Mouse (Mus musculus): ENCODE results near the gene Resp18. TPM values are rescaled to one million over a fixed set of nuclear protein-coding genes. Genes with fewer than 3 reads are reported as not detected.

Gene Resp18
- not detected in 2 replicates for total RNA-seq (2017)

GRCm38 (mm10) chr1:75278228-75278627, at the start of gene Resp18:
Gene Resp18 (minus strand): TSS chr1:75278415.
- no peak for ATAC-seq (ENCODE audit: extremely low read depth, insufficient number of reproducible peaks, low FRiP score, poor library complexity, severe bottlenecking)

- ATAC-seq (ENCODE audit: extremely low read depth, insufficient number of reproducible peaks, low FRiP score, poor library complexity, severe bottlenecking), result no peak
Observed at GRCm38 (mm10) chr1:75327461-75327860, 49.2 kb upstream of the Resp18 start.

DNA sequence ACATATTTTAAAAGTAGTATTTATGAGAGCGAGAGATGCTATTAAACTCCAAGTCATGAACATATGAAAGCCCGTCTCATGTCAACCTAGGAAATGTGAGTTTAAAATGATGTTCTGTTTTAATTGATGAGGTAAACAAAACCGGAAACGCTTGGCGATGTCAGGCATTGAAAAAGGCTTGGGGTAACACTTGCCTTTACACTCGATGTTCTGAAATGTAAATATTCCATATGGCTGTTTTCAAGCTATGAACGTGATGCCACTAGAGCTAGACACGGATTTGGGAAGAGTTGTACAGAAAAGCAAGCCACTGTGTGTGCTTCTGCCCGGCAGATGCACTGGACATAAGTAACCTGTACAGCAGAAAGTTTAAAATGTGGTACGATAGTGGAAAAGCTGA, 41.0 kb upstream of the Resp18 start:
- ATAC-seq (ENCODE audit: extremely low read depth, insufficient number of reproducible peaks, low FRiP score, poor library complexity, severe bottlenecking), result no peak

- no peak for ATAC-seq (ENCODE audit: extremely low read depth, insufficient number of reproducible peaks, low FRiP score, poor library complexity, severe bottlenecking)
Observed at GRCm38 (mm10) chr1:75318736-75319135, 40.5 kb upstream of the Resp18 start.

DNA sequence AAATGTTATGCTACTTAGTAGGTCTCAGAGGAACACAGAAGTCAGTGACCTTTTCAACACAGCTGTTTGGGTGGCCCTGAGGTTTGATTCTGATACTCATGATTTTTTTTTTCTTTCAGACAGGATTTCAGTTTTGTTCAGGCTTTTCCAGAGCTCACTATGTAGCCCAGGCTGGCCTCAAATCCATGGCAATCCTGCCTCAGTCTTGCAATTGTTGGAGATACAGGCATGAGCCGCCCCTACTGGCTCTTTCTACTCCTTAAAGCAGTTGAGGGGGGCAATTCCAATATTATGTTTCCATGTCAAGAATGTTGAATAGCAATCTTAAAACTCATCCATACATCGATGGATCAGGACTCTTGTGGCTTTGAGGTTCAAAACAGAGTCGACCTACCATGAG, 40.1 kb upstream of the Resp18 start:
- ATAC-seq (ENCODE audit: extremely low read depth, insufficient number of reproducible peaks, low FRiP score, poor library complexity, severe bottlenecking), result no peak

DNA sequence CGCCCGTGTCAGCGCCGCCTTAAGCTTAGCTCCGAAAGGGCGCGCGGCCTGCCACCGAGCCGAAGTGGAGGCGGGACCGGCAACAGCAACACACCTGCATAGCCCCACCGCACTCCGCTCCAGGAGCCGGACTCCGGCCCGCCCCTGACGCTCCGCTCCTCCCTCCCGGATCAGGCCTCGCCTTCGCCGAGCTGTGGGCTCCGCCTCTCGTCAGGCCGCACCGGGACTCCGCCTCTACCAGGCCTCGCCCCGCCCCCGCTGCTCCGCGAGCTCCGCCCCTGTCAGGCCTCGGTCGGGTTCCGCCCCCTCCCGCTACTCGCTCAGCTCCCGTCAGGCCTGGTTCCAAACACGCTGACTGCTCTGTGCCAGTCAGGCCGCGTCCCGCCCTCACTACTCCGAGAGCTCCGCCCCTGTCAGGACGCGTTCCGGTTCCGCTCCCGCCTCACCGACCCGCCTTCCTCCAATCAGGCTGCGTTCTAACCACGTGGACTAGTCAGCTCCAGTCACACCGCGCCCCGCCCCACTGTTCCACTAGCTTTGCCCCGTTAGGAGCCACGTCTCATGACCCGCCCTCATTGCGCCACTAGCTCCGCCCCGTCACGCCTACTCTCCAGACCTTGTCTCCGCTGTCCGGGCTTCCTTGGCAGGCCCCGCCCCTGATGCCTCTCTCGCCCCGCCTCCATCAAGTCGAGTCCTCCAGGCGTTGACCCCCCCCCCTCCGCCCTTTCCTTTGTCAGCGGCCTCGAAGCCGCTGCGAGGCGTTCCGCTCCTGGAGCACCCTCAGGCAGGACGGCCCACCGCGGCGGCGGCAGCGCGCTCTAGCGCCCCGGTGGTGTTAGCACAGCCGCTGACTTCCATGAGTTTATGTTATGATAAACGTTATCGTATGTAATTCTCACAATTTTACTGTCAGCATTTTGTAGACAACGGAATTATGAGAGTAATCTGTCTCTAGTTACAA, 39.3 kb upstream of the Resp18 start, which contains the start of gene Dnpep:
Gene Dnpep, minus strand, starts transcription at position 750 of the 961 bp plus-strand sequence.
- peak; percentile 85 for ATAC-seq (ENCODE audit: extremely low read depth, insufficient number of reproducible peaks, low FRiP score, poor library complexity, severe bottlenecking)

DNA sequence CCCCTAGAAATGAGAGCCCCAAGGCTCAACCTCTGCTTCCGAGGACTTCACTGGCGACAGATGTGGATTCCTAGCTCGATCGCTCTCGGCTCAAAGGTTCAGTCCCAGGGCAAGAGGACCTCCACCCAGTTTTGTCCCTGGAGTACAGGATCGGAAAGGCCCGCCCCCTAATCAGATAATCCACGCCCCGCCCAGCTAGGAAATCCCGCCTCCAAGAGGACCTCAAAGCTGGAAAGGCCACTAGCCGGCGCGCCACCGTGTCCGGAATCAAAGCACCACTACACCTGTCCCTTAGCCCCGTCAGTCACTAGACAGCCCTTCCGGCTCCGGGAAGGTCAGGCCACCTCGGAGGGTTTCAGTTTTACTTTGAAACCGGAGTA, 38.6 kb upstream of the Resp18 start:
- no peak; the same call in 1 of the 2 replicates for ATAC-seq (ENCODE audit: extremely low read depth, insufficient number of reproducible peaks, low FRiP score, poor library complexity, severe bottlenecking)

DNA sequence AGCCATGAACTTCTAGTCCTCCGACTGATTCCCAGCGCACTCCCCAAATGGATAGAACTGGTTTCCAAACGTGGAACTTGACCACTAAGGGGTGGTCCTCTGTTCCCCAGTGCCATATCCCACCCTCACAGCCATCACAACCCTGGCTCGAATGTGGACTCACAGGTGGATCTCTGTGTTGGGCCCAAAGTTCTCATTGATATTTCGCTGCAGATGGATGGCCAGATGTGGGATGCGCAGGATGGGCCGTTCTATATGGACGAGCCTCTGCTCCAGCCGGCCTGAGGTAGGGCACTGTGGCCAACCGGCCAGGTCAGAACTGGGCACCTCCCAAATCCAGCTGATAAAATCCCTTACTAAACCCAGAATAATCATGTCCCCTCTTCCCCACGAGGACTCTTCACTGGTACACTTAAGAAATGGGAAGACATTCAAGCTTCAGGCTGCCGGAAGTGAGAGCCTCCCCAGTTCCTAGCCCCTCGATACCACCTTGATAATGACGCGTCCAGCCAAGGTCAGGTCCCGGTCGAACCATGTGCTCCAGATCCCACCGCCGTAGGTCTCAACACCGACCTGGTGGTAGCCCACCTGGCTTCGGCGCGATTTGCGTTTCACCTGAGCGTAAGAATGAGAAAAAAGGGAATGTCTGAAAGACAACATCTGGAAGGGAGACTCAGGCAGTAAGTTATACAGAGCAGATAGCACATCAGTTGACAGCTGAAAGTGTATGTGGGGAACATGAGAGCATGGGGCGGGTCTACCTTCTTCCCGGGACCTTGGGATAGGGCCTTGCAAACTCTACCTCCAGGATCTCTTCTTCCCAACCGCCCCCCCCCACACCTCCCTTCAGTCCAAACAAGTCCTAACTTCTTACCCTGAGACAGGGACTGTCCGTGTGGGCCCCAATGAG, 37.5 kb upstream of the Resp18 start:
- no peak for ATAC-seq (ENCODE audit: extremely low read depth, insufficient number of reproducible peaks, low FRiP score, poor library complexity, severe bottlenecking)

DNA sequence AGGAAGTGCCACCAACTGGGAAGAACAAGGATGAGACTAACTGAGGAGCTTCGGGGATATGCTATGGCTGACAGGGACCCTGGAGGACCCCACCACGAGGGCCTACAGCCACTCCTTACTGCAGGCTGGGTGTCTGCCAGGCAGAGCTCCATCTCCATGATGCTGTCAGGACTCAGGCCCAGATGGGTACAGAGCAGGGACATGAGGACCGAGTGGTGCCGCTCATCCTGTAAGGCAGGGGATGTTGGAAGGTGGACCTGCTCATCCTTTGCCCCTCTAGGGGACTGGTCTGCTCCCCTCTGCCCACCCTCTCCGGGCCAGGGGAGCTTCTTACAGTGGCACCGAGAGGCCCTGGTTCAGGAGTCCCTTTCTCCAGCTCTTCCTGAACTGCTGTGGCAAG, 36.8 kb upstream of the Resp18 start:
- no peak for ATAC-seq (ENCODE audit: extremely low read depth, insufficient number of reproducible peaks, low FRiP score, poor library complexity, severe bottlenecking)

- no peak for ATAC-seq (ENCODE audit: extremely low read depth, insufficient number of reproducible peaks, low FRiP score, poor library complexity, severe bottlenecking)
Observed at GRCm38 (mm10) chr1:75311694-75312093, 33.5 kb upstream of the Resp18 start.

GRCm38 (mm10) chr1:75304662-75305061, 26.4 kb upstream of the Resp18 start:
- ATAC-seq (ENCODE audit: extremely low read depth, insufficient number of reproducible peaks, low FRiP score, poor library complexity, severe bottlenecking), result no peak

DNA sequence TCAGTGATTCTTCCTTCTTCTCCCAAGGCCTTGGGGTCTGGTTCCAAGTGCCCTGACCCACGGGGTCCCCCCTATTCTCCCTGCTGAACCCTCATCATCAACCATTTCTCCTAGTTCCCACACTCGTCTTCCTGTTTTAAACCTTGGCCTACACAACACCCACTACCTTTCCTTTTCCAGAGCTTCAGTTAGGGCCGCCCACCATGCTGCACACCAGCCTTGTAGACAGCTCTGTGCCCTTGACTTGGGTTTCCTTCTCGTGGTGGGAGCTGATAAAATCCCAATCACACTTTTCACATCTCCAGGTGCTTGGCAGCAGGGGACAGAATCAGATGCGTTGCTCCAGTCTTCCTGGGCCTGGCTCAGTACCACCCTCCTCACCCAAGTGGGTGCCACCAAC, 16.1 kb upstream of the Resp18 start:
- ATAC-seq (ENCODE audit: extremely low read depth, insufficient number of reproducible peaks, low FRiP score, poor library complexity, severe bottlenecking), result no peak

GRCm38 (mm10) chr1:75293331-75293701, 15.1 kb upstream of the Resp18 start:
- ATAC-seq (ENCODE audit: extremely low read depth, insufficient number of reproducible peaks, low FRiP score, poor library complexity, severe bottlenecking), result no peak

DNA sequence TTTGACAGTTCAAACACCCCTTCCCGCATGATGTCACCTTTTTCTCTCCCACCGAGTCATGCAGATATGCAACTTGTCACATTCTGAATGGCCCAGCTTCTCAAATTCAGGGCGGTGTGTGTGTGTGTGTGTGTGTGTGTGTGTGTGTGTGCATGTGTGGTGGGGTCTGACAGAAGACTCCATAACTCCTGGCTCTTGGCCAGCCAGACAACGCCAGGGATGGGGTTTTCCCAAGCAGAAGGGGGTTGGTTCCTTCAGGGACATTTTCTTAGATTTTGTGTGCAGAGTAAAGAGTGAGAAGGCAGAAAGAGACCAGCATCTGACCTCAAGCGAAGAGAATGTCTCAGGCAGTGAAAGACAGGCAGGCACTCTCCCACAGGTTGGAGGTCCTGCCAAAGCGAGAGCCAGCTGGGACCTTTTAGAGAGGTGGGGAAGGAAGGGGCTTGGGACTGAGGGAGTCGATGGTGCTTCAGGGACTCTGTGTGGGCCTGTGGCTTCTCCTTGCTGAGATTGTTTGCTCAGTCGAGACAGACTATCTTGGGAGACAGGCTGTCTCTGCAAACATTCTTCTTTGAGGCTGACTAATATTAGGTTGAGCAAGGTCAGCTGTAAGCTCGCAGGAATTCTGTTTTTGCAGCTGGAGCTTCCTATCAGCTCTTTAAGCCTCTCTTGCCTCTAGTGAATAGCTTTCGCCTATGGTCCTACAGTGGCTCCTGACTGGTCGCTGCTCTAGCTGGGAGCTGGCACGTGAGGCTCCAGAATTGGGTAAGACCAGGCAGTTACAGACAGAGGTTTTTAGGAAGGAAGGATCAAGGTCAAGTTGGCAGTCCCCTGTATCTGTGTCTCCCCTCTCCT, 14.5 kb upstream of the Resp18 start:
- no peak for ATAC-seq (ENCODE audit: extremely low read depth, insufficient number of reproducible peaks, low FRiP score, poor library complexity, severe bottlenecking)

- no peak for ATAC-seq (ENCODE audit: extremely low read depth, insufficient number of reproducible peaks, low FRiP score, poor library complexity, severe bottlenecking)
Observed at GRCm38 (mm10) chr1:75291321-75291720, 13.1 kb upstream of the Resp18 start.

GRCm38 (mm10) chr1:75290582-75290981, 12.4 kb upstream of the Resp18 start:
- ATAC-seq (ENCODE audit: extremely low read depth, insufficient number of reproducible peaks, low FRiP score, poor library complexity, severe bottlenecking), result no peak

- no peak for ATAC-seq (ENCODE audit: extremely low read depth, insufficient number of reproducible peaks, low FRiP score, poor library complexity, severe bottlenecking)
Observed at GRCm38 (mm10) chr1:75289888-75290431, 11.7 kb upstream of the Resp18 start.

- no peak for ATAC-seq (ENCODE audit: extremely low read depth, insufficient number of reproducible peaks, low FRiP score, poor library complexity, severe bottlenecking)
Observed at GRCm38 (mm10) chr1:75289376-75289775, 11.2 kb upstream of the Resp18 start.

GRCm38 (mm10) chr1:75284911-75285310, 6.7 kb upstream of the Resp18 start:
- ATAC-seq (ENCODE audit: extremely low read depth, insufficient number of reproducible peaks, low FRiP score, poor library complexity, severe bottlenecking), result no peak
